Mouse (Mus musculus): ENCODE results near the gene Fnip2.

- TF ChIP-seq CTCF (IDR thresholded peaks at IDR 0.05; ENCODE audit: low read depth) (no peak), EP300 (IDR thresholded peaks at IDR 0.05; ENCODE audit: low read depth) (no peak)
These were observed 122.6 kb downstream of the Fnip2 start for GRCm38 (mm10) chr3:79445041-79445440.
